Mouse (Mus musculus) embryo, embryonic 10 days (tissue): ENCODE results near the gene Tnrc18.

Experiments used
- DNase-seq: peaks from one replicate; pipeline ENCODE4 v3.0.0-alpha.2; 2015; ENCODE audit warnings: low spot score

The Tnrc18 gene

GRCm38 (mm10) chr5:142771964-142772363 is 45.5 kb downstream of the Tnrc18 start:
- DNase-seq: no peak

- no peak for DNase-seq
These were observed 46.4 kb downstream of the Tnrc18 start for GRCm38 (mm10) chr5:142771034-142771433.

- no peak for DNase-seq
These were observed 47.8 kb downstream of the Tnrc18 start for GRCm38 (mm10) chr5:142769641-142770040.

- peak; percentile 60 for DNase-seq
These were observed 48.9 kb downstream of the Tnrc18 start for GRCm38 (mm10) chr5:142768352-142769267.

GRCm38 (mm10) chr5:142767937-142768336 is 49.5 kb downstream of the Tnrc18 start:
- peak; percentile 84 for DNase-seq

GRCm38 (mm10) chr5:142766708-142767107 is 50.8 kb downstream of the Tnrc18 start:
- DNase-seq: no peak

- no peak for DNase-seq
These were observed 52.6 kb downstream of the Tnrc18 start for GRCm38 (mm10) chr5:142764889-142765288.

GRCm38 (mm10) chr5:142764306-142764705 is 53.2 kb downstream of the Tnrc18 start:
- DNase-seq: no peak

- DNase-seq: no peak
These were observed 55.2 kb downstream of the Tnrc18 start for GRCm38 (mm10) chr5:142762082-142762807.

- DNase-seq: no peak
These were observed 56.0 kb downstream of the Tnrc18 start for GRCm38 (mm10) chr5:142761326-142761983.

GRCm38 (mm10) chr5:142759786-142760185 is 57.7 kb downstream of the Tnrc18 start:
- DNase-seq: no peak

- DNase-seq: peak; percentile 34
These were observed 65.2 kb downstream of the Tnrc18 start for GRCm38 (mm10) chr5:142752241-142752640.

- no peak for DNase-seq
These were observed 67.3 kb downstream of the Tnrc18 start for GRCm38 (mm10) chr5:142750173-142750572.

GRCm38 (mm10) chr5:142747026-142747629 is 70.3 kb downstream of the Tnrc18 start:
- DNase-seq: no peak

GRCm38 (mm10) chr5:142739941-142740340 is 77.5 kb downstream of the Tnrc18 start:
- DNase-seq: no peak

- DNase-seq: no peak
These were observed 85.5 kb downstream of the Tnrc18 start for GRCm38 (mm10) chr5:142731916-142732315.

GRCm38 (mm10) chr5:142730295-142730694 is 87.2 kb downstream of the Tnrc18 start:
- DNase-seq: no peak

- DNase-seq: no peak
These were observed 89.2 kb downstream of the Tnrc18 start for GRCm38 (mm10) chr5:142728301-142728700.

GRCm38 (mm10) chr5:142726748-142727147 is 90.7 kb downstream of the Tnrc18 start:
- no peak for DNase-seq

GRCm38 (mm10) chr5:142724265-142724664 is 93.2 kb downstream of the Tnrc18 start:
- DNase-seq: no peak

GRCm38 (mm10) chr5:142723520-142724133 is 93.8 kb downstream of the Tnrc18 start:
- DNase-seq: peak; percentile 88

- no peak for DNase-seq
These were observed 97.6 kb downstream of the Tnrc18 start for GRCm38 (mm10) chr5:142719897-142720296.
